Mouse (Mus musculus) megakaryocyte-erythroid progenitor cell, adult 5-6 weeks (primary cell): ENCODE measurements around the gene Elavl1. TPM values are rescaled to one million over a fixed set of nuclear protein-coding genes. Genes with fewer than 3 reads are reported as not detected.
"Not testable (repeated sequence)": the region's sequence is repeated elsewhere in the genome, so short reads cannot be mapped to it uniquely, and the experiment has no call there.

Experiments
- ATAC-seq: replicated peaks from 2 replicates; pipeline ENCODE4 v1.8.0; 2016; ENCODE audit warnings: mild to moderate bottlenecking, inconsistent platforms; ENCODE audit not compliant: severe bottlenecking, poor library complexity, low FRiP score, low TSS enrichment
- total RNA-seq, 2 experiments: library from RNA; stranded (forward) in 1 of 2; stranded (reverse) in 1 of 2; fragments of 200-1000, 215-1000 nt in 1 of 2; fragments of >200 nt in 1 of 2; fragmentation: Nextera tagmentation in 1 of 2; gene quantifications; 2 replicates each; pipeline ENCODE4 v1.2.3; 2014 to 2017

Elavl1 gene
- total RNA-seq (2014; fragmentation: Nextera tagmentation) (128 and 161 TPM in 2 replicates), total RNA-seq (2017) (87.6 and 121 TPM in 2 replicates)

- ATAC-seq: peak; percentile 89
These were observed at the start of gene Elavl1, which contains the start of gene Ccl25 for GRCm38 (mm10) chr8:4324983-4325750. TSS of gene Elavl1 (minus strand) at chr8:4325413. TSS of gene Ccl25 (plus strand) at chr8:4325210.

- ATAC-seq: 0 out of 2 replicates have a peak, but pooled peaks have one; percentile 50
These were observed 47.4 kb upstream of the Elavl1 start for GRCm38 (mm10) chr8:4372657-4373056.

GRCm38 (mm10) chr8:4370078-4370477 is 44.9 kb upstream of the Elavl1 start:
- ATAC-seq: peak; percentile 93

- no peak for ATAC-seq
These were observed 43.3 kb upstream of the Elavl1 start for GRCm38 (mm10) chr8:4368470-4368869.

- no peak for ATAC-seq
These were observed 42.6 kb upstream of the Elavl1 start for GRCm38 (mm10) chr8:4367808-4368207.

- no peak for ATAC-seq
These were observed 41.0 kb upstream of the Elavl1 start for GRCm38 (mm10) chr8:4366189-4366588.

- ATAC-seq: no peak
These were observed 35.7 kb upstream of the Elavl1 start for GRCm38 (mm10) chr8:4360922-4361321.

GRCm38 (mm10) chr8:4359362-4359761 is 34.1 kb upstream of the Elavl1 start:
- no peak for ATAC-seq

GRCm38 (mm10) chr8:4355455-4355854 is 30.2 kb upstream of the Elavl1 start:
- no peak for ATAC-seq

- ATAC-seq: no peak
These were observed 29.3 kb upstream of the Elavl1 start for GRCm38 (mm10) chr8:4354516-4354915.

- no peak for ATAC-seq
These were observed 28.5 kb upstream of the Elavl1 start for GRCm38 (mm10) chr8:4353741-4354140.

- ATAC-seq: not testable (repeated sequence)
These were observed 27.3 kb upstream of the Elavl1 start for GRCm38 (mm10) chr8:4352562-4352961.

GRCm38 (mm10) chr8:4350618-4351017 is 25.4 kb upstream of the Elavl1 start:
- ATAC-seq: no peak

- ATAC-seq: no peak
These were observed 24.1 kb upstream of the Elavl1 start for GRCm38 (mm10) chr8:4349335-4349734.

GRCm38 (mm10) chr8:4348275-4348674 is 23.1 kb upstream of the Elavl1 start:
- no peak for ATAC-seq

- peak; percentile 58 for ATAC-seq
These were observed 22.4 kb upstream of the Elavl1 start for GRCm38 (mm10) chr8:4347661-4348060.

- ATAC-seq: no peak
These were observed 15.0 kb upstream of the Elavl1 start for GRCm38 (mm10) chr8:4340207-4340606.

- ATAC-seq: no peak
These were observed 10.5 kb upstream of the Elavl1 start for GRCm38 (mm10) chr8:4335678-4336077.

GRCm38 (mm10) chr8:4333966-4334365 is 8.8 kb upstream of the Elavl1 start:
- ATAC-seq: no peak

- no peak for ATAC-seq
These were observed 3.8 kb upstream of the Elavl1 start for GRCm38 (mm10) chr8:4329000-4329399.

- no peak for ATAC-seq
These were observed 481 bp upstream of the Elavl1 start for GRCm38 (mm10) chr8:4325751-4326036.
